Mouse (Mus musculus): ENCODE data around the gene Tmem219. TPM values are rescaled to one million over a fixed set of nuclear protein-coding genes. Genes with fewer than 3 reads are reported as not detected.

Tmem219 gene
- polyA plus RNA-seq, 1 experiment from 2014 or later, result 23.2 TPM

- Histone ChIP-seq H3K9me3 (ENCODE audit: control insufficient read depth, low read length) (no peaks in the 10 kb centered on the region), H3K9ac (ENCODE audit: low read depth, low read length) (no peak overlapping the region), H3K27me3 (replicated peaks; ENCODE audit: control insufficient read depth, insufficient read depth, low read length) (peaks cover 35% of the 10 kb centered on the region), H3K36me3 (ENCODE audit: control insufficient read depth, insufficient read depth, low read length) (no peaks in the 10 kb centered on the region), H3K4me3 (ENCODE audit: low read depth, low read length) (no peak overlapping the region), H3K4me2 (no peak overlapping the region), H3K4me1 (replicated peaks; ENCODE audit: control insufficient read depth, insufficient read depth, low read length) (peaks cover 10% of the 10 kb centered on the region), H3K27ac (ENCODE audit: low read depth, low read length) (no peak overlapping the region)
- ATAC-seq (replicated peaks; ENCODE audit: low FRiP score), result no peak
- 15% methylated on average over 4 of the region's 4 CpGs for WGBS
- no peak for DNase-seq (ENCODE audit: low spot score)
These were observed 29.0 kb upstream of the Tmem219 start for GRCm38 (mm10) chr7:126951741-126952140.

- H3K9me3 ChIP-seq (ENCODE audit: control insufficient read depth, low read length), result no peaks in the 10 kb centered on the region
- DNase-seq (ENCODE audit: low spot score) (no peak), ATAC-seq (replicated peaks; ENCODE audit: low FRiP score) (no peak)
- peak overlapping the region; percentile 99; the same call in 1 of the 2 replicates for H3K4me2 ChIP-seq
- peaks cover 35% of the 10 kb centered on the region for H3K27me3 ChIP-seq (replicated peaks; ENCODE audit: control insufficient read depth, insufficient read depth, low read length)
- WGBS, result 8% methylated on average over 26 of the region's 26 CpGs
- no peak overlapping the region; the same call in 1 of the 2 replicates for H3K4me3 ChIP-seq (ENCODE audit: low read depth, low read length)
- H3K9ac ChIP-seq (ENCODE audit: low read depth, low read length), result no peak overlapping the region
- H3K27ac ChIP-seq (ENCODE audit: low read depth, low read length), result no peak overlapping the region
- H3K4me1 ChIP-seq (replicated peaks; ENCODE audit: control insufficient read depth, insufficient read depth, low read length), result peaks cover 10% of the 10 kb centered on the region
- H3K36me3 ChIP-seq (ENCODE audit: control insufficient read depth, insufficient read depth, low read length), result peaks cover 2% of the 10 kb centered on the region; the same call in 1 of the 2 replicates
These were observed 28.2 kb upstream of the Tmem219 start for GRCm38 (mm10) chr7:126950647-126951615.

GRCm38 (mm10) chr7:126949793-126950646 lies 27.3 kb upstream of the Tmem219 start, which contains the start of gene Sez6l2:
Gene Sez6l2, plus strand, starts transcription at chr7:126950563.
- H3K27ac ChIP-seq (ENCODE audit: low read depth, low read length), result no peak within 1 kb of the TSS
- H3K9ac ChIP-seq (ENCODE audit: low read depth, low read length), result no peak within 1 kb of the TSS
- H3K36me3 ChIP-seq (ENCODE audit: control insufficient read depth, insufficient read depth, low read length), result peaks cover 7% of the 10 kb centered on the region; the same call in 1 of the 2 replicates
- H3K4me3 ChIP-seq (ENCODE audit: low read depth, low read length), result peak within 1 kb of the TSS; percentile 53
- H3K9me3 ChIP-seq (ENCODE audit: control insufficient read depth, low read length), result no peaks in the 10 kb centered on the region
- H3K27me3 ChIP-seq (replicated peaks; ENCODE audit: control insufficient read depth, insufficient read depth, low read length), result peaks cover 35% of the 10 kb centered on the region
- ATAC-seq (replicated peaks; ENCODE audit: low FRiP score) (peak; percentile 85), DNase-seq (ENCODE audit: low spot score) (peak; percentile 96)
- H3K4me1 ChIP-seq (replicated peaks; ENCODE audit: control insufficient read depth, insufficient read depth, low read length), result peaks cover 10% of the 10 kb centered on the region
- H3K4me2 ChIP-seq, result peak within 1 kb of the TSS; percentile 99
- 2% methylated on average over 42 of the region's 42 CpGs for WGBS

- Histone ChIP-seq H3K9ac (ENCODE audit: low read depth, low read length) (no peak within 1 kb of the TSS), H3K27me3 (replicated peaks; ENCODE audit: control insufficient read depth, insufficient read depth, low read length) (peaks cover 35% of the 10 kb centered on the region)
- WGBS, result 2% methylated on average over 21 of the region's 21 CpGs
These were observed 26.7 kb upstream of the Tmem219 start, which contains the start of gene Asphd1 for GRCm38 (mm10) chr7:126949403-126949792. Gene Asphd1, minus strand, starts transcription at chr7:126949582.

GRCm38 (mm10) chr7:126948626-126949025 lies 25.9 kb upstream of the Tmem219 start:
- DNase-seq (ENCODE audit: low spot score), result no peak
- H3K9me3 ChIP-seq (ENCODE audit: control insufficient read depth, low read length), result no peaks in the 10 kb centered on the region
- 68% methylated on average over 10 of the region's 10 CpGs for WGBS
- H3K27ac ChIP-seq (ENCODE audit: low read depth, low read length), result no peak overlapping the region
- H3K27me3 ChIP-seq (replicated peaks; ENCODE audit: control insufficient read depth, insufficient read depth, low read length), result peaks cover 33% of the 10 kb centered on the region
- ATAC-seq (replicated peaks; ENCODE audit: low FRiP score), result no peak
- peaks cover 10% of the 10 kb centered on the region for H3K4me1 ChIP-seq (replicated peaks; ENCODE audit: control insufficient read depth, insufficient read depth, low read length)
- H3K9ac ChIP-seq (ENCODE audit: low read depth, low read length), result no peak overlapping the region
- H3K36me3 ChIP-seq (ENCODE audit: control insufficient read depth, insufficient read depth, low read length), result peaks cover 7% of the 10 kb centered on the region; the same call in 1 of the 2 replicates
- no peak overlapping the region for H3K4me3 ChIP-seq (ENCODE audit: low read depth, low read length)
- no peak overlapping the region for H3K4me2 ChIP-seq

More at GRCm38 (mm10) chr7:126949403-126949792, 26.7 kb upstream of the Tmem219 start, which contains the start of gene Asphd1:
- DNase-seq (ENCODE audit: low spot score) (no peak), ATAC-seq (replicated peaks; ENCODE audit: low FRiP score) (peak; percentile 32; the same call in 1 of the 2 replicates)
- peak within 1 kb of the TSS; percentile 99 for H3K4me2 ChIP-seq
- H3K36me3 ChIP-seq (ENCODE audit: control insufficient read depth, insufficient read depth, low read length), result peaks cover 7% of the 10 kb centered on the region; the same call in 1 of the 2 replicates
- peak within 1 kb of the TSS; percentile 53 for H3K4me3 ChIP-seq (ENCODE audit: low read depth, low read length)
- peaks cover 10% of the 10 kb centered on the region for H3K4me1 ChIP-seq (replicated peaks; ENCODE audit: control insufficient read depth, insufficient read depth, low read length)
- H3K9me3 ChIP-seq (ENCODE audit: control insufficient read depth, low read length), result no peaks in the 10 kb centered on the region
- no peak within 1 kb of the TSS for H3K27ac ChIP-seq (ENCODE audit: low read depth, low read length)

GRCm38 (mm10) chr7:126946530-126946929 lies 23.8 kb upstream of the Tmem219 start:
- 43% methylated on average over 3 of the region's 3 CpGs for WGBS
- Histone ChIP-seq H3K9me3 (ENCODE audit: control insufficient read depth, low read length) (no peaks in the 10 kb centered on the region), H3K36me3 (ENCODE audit: control insufficient read depth, insufficient read depth, low read length) (peaks cover 11% of the 10 kb centered on the region), H3K27me3 (replicated peaks; ENCODE audit: control insufficient read depth, insufficient read depth, low read length) (peaks cover 17% of the 10 kb centered on the region), H3K4me3 (ENCODE audit: low read depth, low read length) (no peak overlapping the region), H3K4me1 (replicated peaks; ENCODE audit: control insufficient read depth, insufficient read depth, low read length) (peaks cover 10% of the 10 kb centered on the region), H3K4me2 (no peak overlapping the region), H3K9ac (ENCODE audit: low read depth, low read length) (no peak overlapping the region), H3K27ac (ENCODE audit: low read depth, low read length) (no peak overlapping the region)
- no peak for DNase-seq (ENCODE audit: low spot score)
- no peak; the same call in 1 of the 2 replicates for ATAC-seq (replicated peaks; ENCODE audit: low FRiP score)

- Histone ChIP-seq H3K4me2 (no peak overlapping the region), H3K36me3 (ENCODE audit: control insufficient read depth, insufficient read depth, low read length) (peaks cover 22% of the 10 kb centered on the region), H3K4me3 (ENCODE audit: low read depth, low read length) (no peak overlapping the region), H3K27me3 (replicated peaks; ENCODE audit: control insufficient read depth, insufficient read depth, low read length) (no peaks in the 10 kb centered on the region), H3K9ac (ENCODE audit: low read depth, low read length) (no peak overlapping the region), H3K27ac (ENCODE audit: low read depth, low read length) (no peak overlapping the region), H3K4me1 (replicated peaks; ENCODE audit: control insufficient read depth, insufficient read depth, low read length) (no peaks in the 10 kb centered on the region), H3K9me3 (ENCODE audit: control insufficient read depth, low read length) (no peaks in the 10 kb centered on the region)
- ATAC-seq (replicated peaks; ENCODE audit: low FRiP score), result no peak
- DNase-seq (ENCODE audit: low spot score), result no peak
- WGBS, result 83% methylated on average over 5 of the region's 5 CpGs
These were observed 19.1 kb upstream of the Tmem219 start for GRCm38 (mm10) chr7:126941801-126942200.

GRCm38 (mm10) chr7:126941171-126941570 lies 18.5 kb upstream of the Tmem219 start:
- Histone ChIP-seq H3K4me3 (ENCODE audit: low read depth, low read length) (no peak overlapping the region), H3K9ac (ENCODE audit: low read depth, low read length) (no peak overlapping the region), H3K4me1 (replicated peaks; ENCODE audit: control insufficient read depth, insufficient read depth, low read length) (no peaks in the 10 kb centered on the region), H3K36me3 (ENCODE audit: control insufficient read depth, insufficient read depth, low read length) (peaks cover 27% of the 10 kb centered on the region), H3K9me3 (ENCODE audit: control insufficient read depth, low read length) (no peaks in the 10 kb centered on the region), H3K4me2 (no peak overlapping the region), H3K27ac (ENCODE audit: low read depth, low read length) (no peak overlapping the region), H3K27me3 (replicated peaks; ENCODE audit: control insufficient read depth, insufficient read depth, low read length) (no peaks in the 10 kb centered on the region)
- no peak for ATAC-seq (replicated peaks; ENCODE audit: low FRiP score)
- no peak for DNase-seq (ENCODE audit: low spot score)
- WGBS, result 60% methylated on average over 6 of the region's 6 CpGs
